Mouse (Mus musculus): ENCODE data around the gene Eps8. TPM values are rescaled to one million over a fixed set of nuclear protein-coding genes. Genes with fewer than 3 reads are reported as not detected.
"Not testable (repeated sequence)": the region's sequence is repeated elsewhere in the genome, so short reads cannot be mapped to it uniquely, and the experiment has no call there.

Eps8 gene
- polyA plus RNA-seq, 1 experiment from 2014 or later, result 31.7 TPM

DNA sequence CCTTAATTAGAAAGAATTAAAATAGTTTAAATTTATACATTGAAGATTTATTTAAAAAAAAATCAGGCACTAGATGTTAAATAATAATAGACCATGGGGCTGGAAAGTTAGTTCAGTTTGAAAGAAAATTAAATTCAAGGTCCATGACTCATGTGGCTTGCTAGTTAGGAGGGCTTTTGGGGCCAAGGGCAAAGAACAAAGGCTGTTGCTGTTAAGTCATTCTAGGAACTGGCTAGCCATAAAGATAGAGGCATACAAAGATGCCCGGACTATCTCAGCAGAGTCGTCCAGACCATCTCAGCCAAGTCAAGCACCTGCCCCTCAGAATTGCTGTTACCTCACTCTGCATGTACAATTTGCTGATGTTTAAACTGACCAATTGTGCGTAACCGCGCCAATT is 179.0 kb downstream of the Eps8 start:
- H3K4me1 ChIP-seq (replicated peaks; ENCODE audit: control insufficient read depth, insufficient read depth, low read length); H3K27ac ChIP-seq (ENCODE audit: low read length); H3K4me3 ChIP-seq (ENCODE audit: low read length); H3K4me2 ChIP-seq (ENCODE audit: low read depth, low read length); ATAC-seq (ENCODE audit: low read depth); H3K9me3 ChIP-seq (ENCODE audit: control insufficient read depth, low read length); H3K9ac ChIP-seq (ENCODE audit: low read length); H3K27me3 ChIP-seq (ENCODE audit: control insufficient read depth, insufficient read depth, low read depth, low read length); H3K36me3 ChIP-seq (ENCODE audit: control insufficient read depth, insufficient read depth, low read length): not testable (repeated sequence)
- WGBS, result 92% methylated on average over 5 of the region's 5 CpGs

GRCm38 (mm10) chr6:137473433-137473832 is 181.2 kb downstream of the Eps8 start:
- ATAC-seq (ENCODE audit: low read depth), result no peak
- no peak overlapping the region for H3K4me3 ChIP-seq (ENCODE audit: low read length)

DNA sequence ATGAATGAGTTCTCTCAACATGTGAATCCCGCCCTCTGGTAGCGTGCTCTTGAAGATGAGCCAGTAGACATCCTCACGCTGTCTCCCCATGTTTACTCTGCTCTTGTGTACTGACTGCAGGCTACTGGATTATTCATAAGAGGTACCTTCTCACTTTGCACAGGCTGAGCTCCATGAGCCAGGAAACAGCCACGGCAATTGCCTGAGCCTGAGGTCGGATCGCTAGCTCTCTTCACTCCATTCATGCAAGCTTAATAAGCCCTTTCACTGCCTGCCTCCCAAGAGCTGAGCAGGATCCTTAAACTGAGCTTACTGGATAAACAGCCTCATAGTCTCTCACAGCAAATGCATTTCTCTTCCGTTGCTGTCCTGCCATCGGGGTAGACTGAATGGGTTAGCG is 182.5 kb downstream of the Eps8 start:
- ATAC-seq (ENCODE audit: low read depth), result no peak
- Histone ChIP-seq H3K4me2 (ENCODE audit: low read depth, low read length) (no peak overlapping the region), H3K4me3 (ENCODE audit: low read length) (no peak overlapping the region), H3K27me3 (ENCODE audit: control insufficient read depth, insufficient read depth, low read depth, low read length) (no peaks in the 10 kb centered on the region), H3K9me3 (ENCODE audit: control insufficient read depth, low read length) (peaks cover 3% of the 10 kb centered on the region; the same call in 1 of the 2 replicates), H3K27ac (ENCODE audit: low read length) (no peak overlapping the region), H3K9ac (ENCODE audit: low read length) (no peak overlapping the region), H3K36me3 (ENCODE audit: control insufficient read depth, insufficient read depth, low read length) (peaks cover 8% of the 10 kb centered on the region), H3K4me1 (replicated peaks; ENCODE audit: control insufficient read depth, insufficient read depth, low read length) (peaks cover 13% of the 10 kb centered on the region)
- WGBS, result 83% methylated on average over 9 of the region's 9 CpGs

More at GRCm38 (mm10) chr6:137473433-137473832, 181.2 kb downstream of the Eps8 start:
- Histone ChIP-seq H3K4me1 (replicated peaks; ENCODE audit: control insufficient read depth, insufficient read depth, low read length) (peaks cover 13% of the 10 kb centered on the region), H3K27me3 (ENCODE audit: control insufficient read depth, insufficient read depth, low read depth, low read length) (no peaks in the 10 kb centered on the region), H3K9ac (ENCODE audit: low read length) (no peak overlapping the region), H3K4me2 (ENCODE audit: low read depth, low read length) (no peak overlapping the region), H3K27ac (ENCODE audit: low read length) (no peak overlapping the region), H3K36me3 (ENCODE audit: control insufficient read depth, insufficient read depth, low read length) (peaks cover 8% of the 10 kb centered on the region), H3K9me3 (ENCODE audit: control insufficient read depth, low read length) (peaks cover 3% of the 10 kb centered on the region; the same call in 1 of the 2 replicates)
- 57% methylated on average over 1 of the region's 1 CpGs for WGBS

- Histone ChIP-seq H3K27ac (ENCODE audit: low read length) (peak overlapping the region; percentile 69), H3K9me3 (ENCODE audit: control insufficient read depth, low read length) (no peaks in the 10 kb centered on the region; the same call in 1 of the 2 replicates), H3K27me3 (ENCODE audit: control insufficient read depth, insufficient read depth, low read depth, low read length) (no peaks in the 10 kb centered on the region), H3K4me2 (ENCODE audit: low read depth, low read length) (no peak overlapping the region), H3K4me3 (ENCODE audit: low read length) (no peak overlapping the region), H3K4me1 (replicated peaks; ENCODE audit: control insufficient read depth, insufficient read depth, low read length) (peaks cover 13% of the 10 kb centered on the region), H3K36me3 (ENCODE audit: control insufficient read depth, insufficient read depth, low read length) (peaks cover 2% of the 10 kb centered on the region; the same call in 1 of the 2 replicates), H3K9ac (ENCODE audit: low read length) (no peak overlapping the region)
- 8% methylated on average over 11 of the region's 11 CpGs for WGBS
- ATAC-seq (ENCODE audit: low read depth), result peak; percentile 92
Observed at GRCm38 (mm10) chr6:137470901-137471598, 183.6 kb downstream of the Eps8 start.

- H3K4me2 ChIP-seq (ENCODE audit: low read depth, low read length), result no peak overlapping the region
- peaks cover 13% of the 10 kb centered on the region for H3K4me1 ChIP-seq (replicated peaks; ENCODE audit: control insufficient read depth, insufficient read depth, low read length)
- H3K36me3 ChIP-seq (ENCODE audit: control insufficient read depth, insufficient read depth, low read length), result no peaks in the 10 kb centered on the region
- H3K4me3 ChIP-seq (ENCODE audit: low read length), result no peak overlapping the region
- 98% methylated on average over 4 of the region's 4 CpGs for WGBS
- no peak overlapping the region for H3K27ac ChIP-seq (ENCODE audit: low read length)
- no peaks in the 10 kb centered on the region for H3K9me3 ChIP-seq (ENCODE audit: control insufficient read depth, low read length)
- no peak overlapping the region for H3K9ac ChIP-seq (ENCODE audit: low read length)
- no peaks in the 10 kb centered on the region for H3K27me3 ChIP-seq (ENCODE audit: control insufficient read depth, insufficient read depth, low read depth, low read length)
- ATAC-seq (ENCODE audit: low read depth), result no peak
Observed at GRCm38 (mm10) chr6:137469541-137469940, 185.1 kb downstream of the Eps8 start.

- no peaks in the 10 kb centered on the region for H3K9me3 ChIP-seq (ENCODE audit: control insufficient read depth, low read length)
- peaks cover 13% of the 10 kb centered on the region for H3K4me1 ChIP-seq (replicated peaks; ENCODE audit: control insufficient read depth, insufficient read depth, low read length)
- no peaks in the 10 kb centered on the region for H3K36me3 ChIP-seq (ENCODE audit: control insufficient read depth, insufficient read depth, low read length)
- no peak overlapping the region for H3K4me3 ChIP-seq (ENCODE audit: low read length)
- no peak overlapping the region for H3K27ac ChIP-seq (ENCODE audit: low read length)
- WGBS, result 83% methylated on average over 3 of the region's 3 CpGs
- ATAC-seq (ENCODE audit: low read depth), result no peak
- no peak overlapping the region for H3K4me2 ChIP-seq (ENCODE audit: low read depth, low read length)
- H3K9ac ChIP-seq (ENCODE audit: low read length), result no peak overlapping the region
- no peaks in the 10 kb centered on the region for H3K27me3 ChIP-seq (ENCODE audit: control insufficient read depth, insufficient read depth, low read depth, low read length)
Observed at GRCm38 (mm10) chr6:137467696-137468095, 187.0 kb downstream of the Eps8 start.

GRCm38 (mm10) chr6:137466256-137466655 is 188.4 kb downstream of the Eps8 start:
- H3K4me1 ChIP-seq (replicated peaks; ENCODE audit: control insufficient read depth, insufficient read depth, low read length), result peaks cover 12% of the 10 kb centered on the region
- no peak overlapping the region for H3K27ac ChIP-seq (ENCODE audit: low read length)
- WGBS, result 74% methylated on average over 2 of the region's 2 CpGs
- H3K36me3 ChIP-seq (ENCODE audit: control insufficient read depth, insufficient read depth, low read length), result no peaks in the 10 kb centered on the region
- H3K27me3 ChIP-seq (ENCODE audit: control insufficient read depth, insufficient read depth, low read depth, low read length), result no peaks in the 10 kb centered on the region
- no peak overlapping the region for H3K4me3 ChIP-seq (ENCODE audit: low read length)
- no peak overlapping the region for H3K9ac ChIP-seq (ENCODE audit: low read length)
- H3K4me2 ChIP-seq (ENCODE audit: low read depth, low read length), result no peak overlapping the region
- H3K9me3 ChIP-seq (ENCODE audit: control insufficient read depth, low read length), result no peaks in the 10 kb centered on the region
- ATAC-seq (ENCODE audit: low read depth), result no peak

- Histone ChIP-seq H3K9ac (ENCODE audit: low read length) (no peak overlapping the region), H3K27ac (ENCODE audit: low read length) (no peak overlapping the region), H3K4me3 (ENCODE audit: low read length) (no peak overlapping the region)
Observed at GRCm38 (mm10) chr6:137465253-137465652, 189.4 kb downstream of the Eps8 start.

GRCm38 (mm10) chr6:137463771-137464170 is 190.9 kb downstream of the Eps8 start:
- Histone ChIP-seq H3K4me2 (ENCODE audit: low read depth, low read length) (no peak overlapping the region), H3K4me1 (replicated peaks; ENCODE audit: control insufficient read depth, insufficient read depth, low read length) (no peaks in the 10 kb centered on the region; the same call in 1 of the 2 replicates), H3K36me3 (ENCODE audit: control insufficient read depth, insufficient read depth, low read length) (no peaks in the 10 kb centered on the region), H3K27me3 (ENCODE audit: control insufficient read depth, insufficient read depth, low read depth, low read length) (no peaks in the 10 kb centered on the region), H3K9ac (ENCODE audit: low read length) (no peak overlapping the region), H3K4me3 (ENCODE audit: low read length) (no peak overlapping the region), H3K9me3 (ENCODE audit: control insufficient read depth, low read length) (no peaks in the 10 kb centered on the region), H3K27ac (ENCODE audit: low read length) (no peak overlapping the region)
- 84% methylated on average over 5 of the region's 5 CpGs for WGBS
- no peak for ATAC-seq (ENCODE audit: low read depth)

More at GRCm38 (mm10) chr6:137465253-137465652, 189.4 kb downstream of the Eps8 start:
- Histone ChIP-seq H3K27me3 (ENCODE audit: control insufficient read depth, insufficient read depth, low read depth, low read length) (no peaks in the 10 kb centered on the region), H3K36me3 (ENCODE audit: control insufficient read depth, insufficient read depth, low read length) (no peaks in the 10 kb centered on the region), H3K9me3 (ENCODE audit: control insufficient read depth, low read length) (no peaks in the 10 kb centered on the region), H3K4me2 (ENCODE audit: low read depth, low read length) (no peak overlapping the region), H3K4me1 (replicated peaks; ENCODE audit: control insufficient read depth, insufficient read depth, low read length) (peaks cover 2% of the 10 kb centered on the region)
- peak; percentile 84 for ATAC-seq (ENCODE audit: low read depth)
- 7% methylated on average over 2 of the region's 2 CpGs for WGBS

All from lung, embryonic 16.5 days (tissue).